Mouse (Mus musculus) embryo, embryonic 9.5 days (tissue): ENCODE results near the gene Vasn.
"Not testable (repeated sequence)": the region's sequence is repeated elsewhere in the genome, so short reads cannot be mapped to it uniquely, and the experiment has no call there.

ENCODE experiments used
- DNase-seq: peaks from one replicate; pipeline ENCODE4 v3.0.0-alpha.2; 2017; ENCODE audit errors: extremely low spot score

The Vasn gene

DNA sequence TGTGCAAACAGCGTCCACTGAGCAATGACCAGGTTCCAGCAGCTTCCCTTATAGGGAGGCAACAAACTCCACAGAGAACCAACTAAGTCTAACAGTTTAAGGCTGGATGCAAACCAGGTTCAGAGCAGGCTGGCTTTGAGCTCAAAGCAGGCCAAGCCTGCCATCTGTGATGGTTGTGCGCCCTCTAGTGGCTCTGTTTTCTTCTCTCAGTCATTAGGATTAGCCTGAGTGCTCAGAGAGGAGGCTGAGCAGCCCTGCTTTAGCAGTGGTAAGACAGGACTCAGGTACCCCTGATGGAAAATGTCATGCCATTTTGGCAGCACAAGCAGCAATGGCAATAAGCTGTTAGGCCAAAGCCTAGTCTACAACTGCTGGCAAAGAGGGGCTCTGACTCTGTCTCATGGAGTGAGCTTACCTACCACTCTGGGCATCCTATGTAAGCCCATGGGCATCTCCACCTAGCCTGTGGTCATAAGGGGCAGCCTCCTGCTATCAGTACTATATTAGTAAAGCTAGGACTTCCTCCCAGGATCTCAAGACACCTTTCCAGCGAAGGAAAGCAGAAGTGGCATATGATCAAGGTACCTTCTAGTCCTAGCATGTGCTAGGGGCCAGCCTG lies 27.6 kb downstream of the Vasn start:
- peak; percentile 83 for DNase-seq

DNA sequence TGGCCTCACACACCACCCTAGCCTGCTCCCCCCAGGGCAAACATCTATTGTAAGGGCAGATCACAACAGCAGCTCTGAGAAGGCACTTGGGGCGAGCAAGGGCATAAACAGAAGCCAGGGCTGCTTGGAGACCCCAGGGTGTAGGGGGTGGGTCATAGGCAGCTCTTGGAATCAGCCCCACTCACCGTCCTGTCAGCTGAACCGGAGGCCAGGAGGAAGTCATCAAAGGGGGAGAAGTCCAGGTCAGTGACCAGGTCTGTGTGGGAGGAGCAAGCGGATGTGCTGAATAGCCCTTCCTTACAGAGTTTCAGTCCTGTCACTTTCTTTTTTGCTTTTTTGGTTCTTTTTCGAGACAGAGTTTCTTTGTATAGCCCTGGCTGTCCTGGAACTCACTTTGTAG lies 30.6 kb downstream of the Vasn start:
- DNase-seq, result no peak

DNA sequence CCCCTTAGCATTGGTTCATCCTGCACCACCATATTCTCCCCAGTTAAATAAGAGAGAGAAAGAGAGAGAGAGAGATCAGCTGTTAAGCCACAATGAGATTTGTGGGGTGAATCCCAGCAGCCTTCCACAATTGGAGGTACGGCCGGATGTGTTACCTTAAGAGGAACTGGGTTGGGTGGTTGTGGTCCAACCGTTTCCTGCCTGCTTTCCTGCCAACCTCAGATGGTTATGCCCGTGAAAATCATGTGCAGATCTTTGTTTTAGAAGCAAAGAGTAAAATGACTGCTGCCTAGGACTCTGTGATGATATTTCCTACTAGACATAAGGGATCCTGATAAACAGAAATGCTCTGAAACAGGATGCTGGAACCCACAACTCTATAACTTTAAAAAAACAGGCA lies 34.4 kb downstream of the Vasn start:
- DNase-seq, result no peak

DNA sequence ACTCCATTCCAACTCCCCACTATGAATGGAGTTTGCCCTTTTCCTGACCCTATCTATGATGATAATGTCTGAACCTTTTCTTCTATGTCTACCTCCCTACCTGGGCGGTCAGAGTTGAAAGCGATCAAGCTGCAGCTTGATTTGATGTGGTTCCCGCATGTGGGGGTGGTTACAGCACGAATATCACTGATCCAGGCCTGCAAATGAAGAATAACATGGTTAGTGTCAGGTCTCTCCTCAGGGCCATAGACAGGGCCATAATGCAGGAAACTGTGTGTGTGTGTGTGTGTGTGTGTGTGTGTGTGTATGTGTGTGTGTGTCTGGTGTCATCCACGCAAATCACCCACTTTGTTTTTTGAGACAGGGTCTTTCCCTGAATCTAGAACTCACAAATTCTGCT lies 37.1 kb downstream of the Vasn start:
- DNase-seq, result no peak

DNA sequence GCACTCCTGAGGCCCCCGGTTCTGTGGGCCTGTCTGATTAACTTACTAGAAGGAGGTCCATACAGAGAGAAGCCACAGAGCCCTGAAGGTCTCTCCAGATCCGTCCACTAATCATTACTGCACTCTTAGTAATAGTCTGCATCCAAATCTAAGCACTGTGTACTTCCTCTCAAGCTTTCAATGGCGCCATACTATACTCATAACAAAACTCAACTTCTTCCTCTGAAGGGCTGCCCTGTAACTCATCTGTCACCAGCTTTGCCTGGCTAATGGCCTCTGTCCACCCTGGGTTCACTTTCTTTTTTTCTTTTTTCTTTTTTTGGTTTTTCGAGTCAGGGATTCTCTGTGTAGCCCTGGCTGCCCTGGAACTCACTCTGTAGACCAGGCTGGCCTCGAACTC lies 38.3 kb downstream of the Vasn start:
- DNase-seq, result no peak

DNA sequence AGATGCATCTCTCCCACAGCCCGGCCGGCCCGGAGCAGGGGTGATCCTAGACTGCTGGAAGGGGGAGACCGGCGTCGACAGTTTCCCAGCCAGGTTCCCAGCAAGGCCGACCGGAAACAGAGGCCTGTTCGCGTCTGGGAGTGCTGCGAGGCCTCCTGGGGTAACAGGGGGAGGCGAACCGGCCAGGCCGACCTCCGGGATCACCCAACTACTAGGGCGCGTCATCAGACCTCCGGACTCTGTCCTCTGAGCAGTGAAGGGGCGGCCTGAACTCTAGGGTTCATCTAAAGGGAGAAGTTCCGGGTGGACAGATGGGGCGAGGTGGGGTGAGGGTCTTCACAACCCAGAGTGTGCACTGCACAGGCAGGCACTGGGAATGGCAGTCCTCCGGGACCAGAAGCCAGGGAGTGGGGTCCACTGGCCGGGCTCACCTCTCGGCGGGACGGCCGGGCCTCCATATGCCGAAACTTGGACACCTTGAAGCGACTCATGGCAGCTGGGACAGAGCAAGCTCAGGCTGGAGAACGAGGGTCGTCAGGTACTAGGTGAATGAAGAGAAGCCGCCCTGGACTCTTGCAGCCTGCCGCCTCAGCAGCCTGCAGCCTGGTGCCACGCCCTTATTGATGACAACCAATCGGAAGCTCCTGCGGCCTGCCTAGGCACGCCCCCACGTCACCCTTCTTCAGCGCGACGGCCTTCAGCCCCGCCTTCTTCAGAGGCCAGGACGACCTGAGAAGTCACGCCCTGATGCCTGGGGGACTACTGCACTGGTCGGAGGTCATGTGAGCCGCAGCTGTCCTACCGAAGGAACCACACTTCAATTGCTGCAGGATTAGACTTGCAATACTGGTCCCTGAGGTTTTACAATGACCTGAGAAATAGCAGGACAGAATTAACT lies 39.6 kb downstream of the Vasn start, which contains the start of gene Coro7:
TSS of gene Coro7 (minus strand) at position 657 of the 898 bp plus-strand sequence.
- DNase-seq, result peak; percentile 91

DNA sequence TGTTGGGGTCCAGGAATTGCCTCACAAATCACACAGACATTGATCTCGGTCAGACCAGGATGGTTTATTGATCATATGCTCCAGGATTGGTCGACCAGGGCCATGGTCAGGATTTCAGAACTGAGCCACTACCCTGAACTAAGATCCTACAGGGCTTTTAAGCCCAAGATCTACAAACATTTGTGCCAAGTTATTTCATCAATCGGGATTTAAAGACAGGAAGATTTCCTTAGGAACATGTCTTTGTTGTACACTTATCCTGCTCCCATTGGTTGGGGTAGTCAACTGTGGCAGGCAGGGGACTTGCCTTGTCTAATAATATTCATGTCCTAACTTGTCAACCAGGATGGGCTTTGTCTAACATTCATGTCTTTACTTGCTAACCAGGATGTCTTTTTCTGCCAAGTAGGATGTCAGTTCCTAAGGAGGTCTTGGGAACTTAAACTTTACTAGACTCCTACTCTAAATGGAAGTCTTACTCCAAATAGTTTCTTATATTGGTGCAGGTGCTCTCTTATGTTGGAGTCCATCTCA lies 41.2 kb downstream of the Vasn start:
- not testable (repeated sequence) for DNase-seq

DNA sequence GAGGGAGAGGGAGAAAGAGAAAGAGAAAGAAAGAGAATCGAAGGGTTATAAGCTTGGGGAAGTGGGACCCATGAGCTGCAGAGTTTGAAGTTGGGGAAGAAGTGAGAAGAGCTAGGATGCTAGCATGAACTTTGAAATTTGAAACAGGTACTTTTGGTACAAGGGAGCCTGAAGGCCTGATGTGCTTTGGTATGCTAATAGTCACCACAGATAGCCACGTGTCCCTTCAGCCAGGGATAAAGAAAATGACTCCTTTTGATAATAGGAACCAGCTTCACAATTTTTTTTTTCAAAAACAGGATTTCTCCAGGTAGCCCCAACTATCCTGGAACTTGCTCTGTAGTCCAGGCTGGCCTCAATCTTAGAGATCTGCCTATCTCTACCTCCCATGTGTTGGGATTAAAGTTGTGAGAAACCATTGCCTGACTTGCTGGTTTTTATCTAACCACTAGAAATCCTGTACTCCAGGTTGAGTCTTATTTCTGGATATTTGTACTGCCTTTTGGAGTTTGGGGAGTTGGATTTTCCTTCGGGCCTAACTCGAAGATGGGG lies 43.0 kb downstream of the Vasn start:
- no peak for DNase-seq

DNA sequence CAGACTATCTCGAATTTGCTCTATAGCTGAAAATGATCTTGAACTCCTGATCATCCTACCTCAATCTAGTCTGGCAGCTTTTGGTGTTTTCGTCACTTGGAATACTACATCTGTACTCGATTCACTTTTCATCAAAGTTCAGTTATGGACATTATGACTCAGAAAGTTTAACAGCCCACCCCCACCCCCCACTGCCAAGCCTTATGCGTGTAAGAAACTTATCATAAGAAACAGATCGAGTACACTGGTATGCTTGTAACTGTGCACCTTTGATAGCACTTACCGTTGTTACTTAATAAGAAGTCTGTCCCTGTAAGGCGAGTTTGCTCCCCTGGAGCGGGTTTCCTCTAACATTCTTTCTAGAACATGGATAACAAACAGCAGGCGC lies 43.4 kb downstream of the Vasn start:
- DNase-seq, result no peak

DNA sequence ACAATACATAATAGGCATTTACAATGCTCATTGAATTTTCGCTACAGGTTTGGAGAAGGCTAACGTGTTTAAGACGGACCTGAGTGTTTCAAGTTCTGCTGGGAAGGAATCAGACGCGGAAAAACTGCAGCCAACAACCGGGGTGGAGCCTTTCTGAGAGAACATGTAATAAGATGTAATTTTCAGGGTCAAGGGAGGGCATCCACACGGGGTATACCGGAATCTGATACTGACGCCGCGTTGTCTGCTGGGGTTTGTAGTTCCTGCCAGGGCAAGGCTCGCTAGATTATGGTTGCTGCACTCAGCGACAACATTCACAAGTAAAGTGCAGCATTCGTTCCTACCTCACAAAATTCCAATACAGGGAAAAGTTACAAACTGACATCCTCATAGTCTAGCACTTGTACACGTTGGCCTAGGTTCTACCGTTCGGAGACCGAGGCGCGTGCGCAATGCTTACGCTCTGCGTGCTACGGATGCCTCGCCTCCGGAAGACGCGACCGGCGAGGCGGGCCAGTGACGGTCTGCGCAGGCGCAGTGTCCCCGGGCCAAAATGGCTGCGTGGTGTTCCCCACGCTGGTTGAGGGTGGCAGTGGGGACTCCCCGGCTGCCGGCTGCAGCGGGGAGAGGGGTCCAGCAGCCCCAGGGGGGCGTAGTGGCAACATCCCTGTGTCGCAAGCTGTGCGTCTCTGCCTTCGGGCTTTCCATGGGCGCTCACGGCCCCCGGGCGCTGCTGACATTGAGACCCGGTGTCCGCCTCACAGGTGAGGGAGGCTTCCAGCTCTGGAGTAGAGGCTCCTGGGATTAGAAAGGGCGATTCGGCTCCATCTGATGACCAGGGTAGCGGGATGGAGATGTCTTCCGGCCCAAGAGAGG lies 44.1 kb downstream of the Vasn start:
- peak; percentile 93 for DNase-seq

DNA sequence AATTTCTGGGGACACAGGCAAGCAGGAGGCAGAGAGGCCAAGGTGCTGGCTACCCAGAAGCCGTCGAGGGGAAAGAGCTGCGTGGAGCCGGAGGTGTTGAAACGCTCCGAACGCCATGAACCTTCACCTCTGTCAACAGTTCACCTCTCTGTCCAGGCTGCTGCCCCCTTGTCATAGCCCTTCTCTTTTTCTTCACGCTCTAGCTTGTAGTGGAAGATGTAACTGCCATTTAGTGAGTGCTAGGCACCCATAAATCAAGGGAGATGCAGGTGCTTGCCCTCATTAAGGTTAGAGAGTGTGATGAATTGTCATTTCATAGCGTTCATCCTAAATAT lies 44.7 kb downstream of the Vasn start:
- DNase-seq, result no peak

DNA sequence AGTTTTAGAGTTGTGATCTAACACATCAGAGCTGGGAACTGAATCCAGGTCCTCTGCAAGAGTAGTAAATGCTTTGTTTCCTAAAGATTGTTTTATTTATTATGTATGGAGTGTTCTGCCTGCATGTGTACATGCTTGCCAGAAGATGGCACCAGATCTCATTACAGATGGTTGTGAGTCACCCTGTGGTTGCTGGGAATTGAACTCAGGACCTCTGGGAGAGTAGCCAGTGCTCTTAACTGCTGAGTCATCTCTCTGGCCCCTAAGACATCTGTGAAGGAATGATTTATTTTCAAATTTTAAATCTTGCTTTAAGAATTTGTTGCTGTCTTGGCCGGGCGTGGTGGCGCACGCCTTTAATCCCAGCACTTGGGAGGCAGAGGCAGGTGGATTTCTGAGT lies 49.6 kb downstream of the Vasn start:
- DNase-seq, result not testable (repeated sequence)
